Mouse (Mus musculus) CD4-positive, CD25-positive, alpha-beta regulatory T cell, adult 2 months (primary cell): Measurements from ENCODE around the gene Chrna1.
"Not testable (repeated sequence)": the region's sequence is repeated elsewhere in the genome, so short reads cannot be mapped to it uniquely, and the experiment has no call there.

Experiments
- DNase-seq: peaks from one replicate; pipeline ENCODE4 v3.0.0-alpha.2; 2012; ENCODE audit warnings: low read depth, low spot score

Chrna1 gene

DNA sequence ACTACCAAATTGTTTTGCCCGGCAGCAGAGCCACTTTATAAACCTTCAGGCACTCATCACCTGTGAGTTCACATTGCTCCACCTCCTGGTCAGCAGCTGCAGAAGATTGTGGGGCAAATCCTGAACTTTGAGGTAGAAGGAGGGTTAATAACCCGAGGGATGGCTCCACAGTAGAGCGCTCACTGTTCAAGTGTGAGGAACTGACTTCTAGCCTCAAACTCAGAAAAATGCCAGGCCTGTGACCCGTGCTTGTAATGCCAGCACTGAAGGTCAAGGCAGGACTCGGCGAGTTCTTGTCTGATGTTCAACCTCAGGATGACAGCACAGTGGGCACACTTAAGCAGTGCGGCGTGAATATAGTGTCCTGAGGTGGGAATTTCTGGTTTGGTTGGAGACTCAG is 22.2 kb downstream of the Chrna1 start:
- DNase-seq, result no peak

DNA sequence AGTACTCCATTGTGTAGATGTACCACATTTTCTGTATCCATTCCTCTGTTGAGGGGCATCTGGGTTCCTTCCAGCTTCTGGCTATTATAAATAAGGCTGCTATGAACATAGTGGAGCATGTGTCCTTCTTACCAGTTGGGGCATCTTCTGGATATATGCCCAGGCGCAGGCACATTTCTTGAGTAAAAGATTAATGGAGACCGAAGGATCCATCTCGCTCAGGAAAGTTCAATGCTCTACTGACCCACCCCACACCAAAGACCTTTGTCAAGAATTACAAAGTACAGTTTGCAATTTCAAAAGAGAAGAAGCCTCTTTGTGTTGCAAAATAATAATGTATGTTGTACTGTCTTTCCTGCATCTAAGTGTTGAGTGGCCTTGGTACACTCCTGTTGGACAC is 23.1 kb downstream of the Chrna1 start:
- DNase-seq, result not testable (repeated sequence)

GRCm38 (mm10) chr2:73554389-73554788 is 25.7 kb downstream of the Chrna1 start:
- no peak for DNase-seq

DNA sequence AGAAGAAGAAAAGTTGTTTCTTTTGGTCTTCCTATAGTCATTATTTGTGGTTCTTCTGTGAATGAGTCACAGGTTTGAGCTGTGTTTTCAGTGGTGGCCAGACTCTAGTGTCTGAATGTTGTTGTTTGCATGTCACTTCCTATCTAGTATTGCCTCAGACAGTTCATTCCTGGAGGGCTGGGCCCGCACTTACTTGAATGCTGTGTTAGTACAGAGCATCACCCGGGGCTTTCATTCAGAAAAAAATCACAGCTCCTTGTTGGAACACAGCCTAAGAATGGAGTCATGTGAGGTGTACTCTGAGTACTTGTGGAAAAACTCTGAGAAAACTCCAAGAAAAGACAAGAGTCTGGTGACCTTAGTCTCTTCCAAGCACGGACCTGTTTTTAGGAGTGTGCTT is 27.2 kb downstream of the Chrna1 start:
- DNase-seq, result no peak

GRCm38 (mm10) chr2:73550725-73551124 is 29.4 kb downstream of the Chrna1 start:
- peak; percentile 81 for DNase-seq

GRCm38 (mm10) chr2:73548542-73548941 is 31.6 kb downstream of the Chrna1 start:
- no peak for DNase-seq

- DNase-seq, result peak; percentile 18
These were observed 32.9 kb downstream of the Chrna1 start for GRCm38 (mm10) chr2:73547256-73547655.

- DNase-seq, result no peak
These were observed 34.6 kb downstream of the Chrna1 start for GRCm38 (mm10) chr2:73545556-73545955.

GRCm38 (mm10) chr2:73540450-73541162 is 39.5 kb downstream of the Chrna1 start:
- peak; percentile 57 for DNase-seq

- DNase-seq, result peak; percentile 58
These were observed 40.4 kb downstream of the Chrna1 start for GRCm38 (mm10) chr2:73539697-73540096.

DNA sequence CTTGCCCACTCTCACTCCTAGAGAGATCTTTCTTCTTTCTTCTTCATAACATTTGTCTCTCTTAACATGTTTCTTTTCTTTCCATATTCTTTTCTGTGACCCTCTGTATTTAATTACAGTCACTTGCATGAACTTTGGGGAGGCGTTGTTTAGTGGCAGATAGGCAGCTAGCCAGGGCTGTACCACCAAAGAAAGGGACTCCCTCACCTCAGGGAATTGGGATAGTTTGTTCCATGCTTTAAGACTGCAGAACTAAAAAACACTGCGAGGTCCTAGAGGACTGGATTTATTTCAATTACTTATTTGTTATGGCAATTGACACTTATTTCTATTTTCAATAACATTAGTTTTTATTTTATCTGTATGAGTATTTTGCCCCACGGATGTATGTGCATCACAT is 41.0 kb downstream of the Chrna1 start:
- no peak for DNase-seq

- no peak for DNase-seq
These were observed 41.5 kb downstream of the Chrna1 start for GRCm38 (mm10) chr2:73538590-73538989.

GRCm38 (mm10) chr2:73536091-73536783 is 43.9 kb downstream of the Chrna1 start:
- no peak for DNase-seq

DNA sequence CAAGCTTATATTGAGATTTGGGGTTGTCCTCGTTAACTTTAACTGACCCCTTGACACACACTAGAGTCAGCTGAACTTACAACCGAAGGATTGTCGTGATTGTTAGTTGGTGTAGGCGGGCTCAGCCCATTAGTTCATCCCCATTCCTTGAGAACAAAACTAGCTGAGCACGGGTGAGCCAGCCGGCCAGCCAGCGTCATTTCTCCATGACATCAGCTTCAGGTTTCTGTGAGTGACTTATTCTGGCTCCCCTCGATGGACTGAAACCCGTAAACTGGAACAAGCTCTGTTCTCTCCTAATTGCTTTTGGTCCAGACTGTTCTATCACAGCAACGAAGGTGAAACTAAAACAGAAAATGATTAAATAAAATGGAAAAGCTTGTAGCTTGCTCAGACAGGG is 45.4 kb downstream of the Chrna1 start:
- no peak for DNase-seq

DNA sequence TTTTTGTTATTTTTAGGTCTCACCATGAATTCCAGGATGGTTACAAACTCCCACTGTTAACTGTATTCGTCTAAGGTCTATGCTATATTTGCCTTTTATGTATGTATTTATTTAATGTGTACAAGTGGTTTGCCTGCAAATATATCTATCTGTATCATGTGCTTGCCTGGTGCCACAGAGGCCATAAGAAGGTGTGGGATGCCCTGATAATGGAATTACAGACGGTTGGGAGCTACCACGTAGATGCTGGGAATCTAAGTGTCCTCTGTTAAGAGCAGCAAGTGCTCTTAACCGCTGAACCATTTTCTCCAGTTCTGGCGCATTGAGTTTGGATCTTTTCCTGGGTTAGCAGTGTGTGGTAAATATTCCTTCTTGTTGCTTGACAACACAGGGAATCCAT is 49.7 kb downstream of the Chrna1 start:
- no peak for DNase-seq

DNA sequence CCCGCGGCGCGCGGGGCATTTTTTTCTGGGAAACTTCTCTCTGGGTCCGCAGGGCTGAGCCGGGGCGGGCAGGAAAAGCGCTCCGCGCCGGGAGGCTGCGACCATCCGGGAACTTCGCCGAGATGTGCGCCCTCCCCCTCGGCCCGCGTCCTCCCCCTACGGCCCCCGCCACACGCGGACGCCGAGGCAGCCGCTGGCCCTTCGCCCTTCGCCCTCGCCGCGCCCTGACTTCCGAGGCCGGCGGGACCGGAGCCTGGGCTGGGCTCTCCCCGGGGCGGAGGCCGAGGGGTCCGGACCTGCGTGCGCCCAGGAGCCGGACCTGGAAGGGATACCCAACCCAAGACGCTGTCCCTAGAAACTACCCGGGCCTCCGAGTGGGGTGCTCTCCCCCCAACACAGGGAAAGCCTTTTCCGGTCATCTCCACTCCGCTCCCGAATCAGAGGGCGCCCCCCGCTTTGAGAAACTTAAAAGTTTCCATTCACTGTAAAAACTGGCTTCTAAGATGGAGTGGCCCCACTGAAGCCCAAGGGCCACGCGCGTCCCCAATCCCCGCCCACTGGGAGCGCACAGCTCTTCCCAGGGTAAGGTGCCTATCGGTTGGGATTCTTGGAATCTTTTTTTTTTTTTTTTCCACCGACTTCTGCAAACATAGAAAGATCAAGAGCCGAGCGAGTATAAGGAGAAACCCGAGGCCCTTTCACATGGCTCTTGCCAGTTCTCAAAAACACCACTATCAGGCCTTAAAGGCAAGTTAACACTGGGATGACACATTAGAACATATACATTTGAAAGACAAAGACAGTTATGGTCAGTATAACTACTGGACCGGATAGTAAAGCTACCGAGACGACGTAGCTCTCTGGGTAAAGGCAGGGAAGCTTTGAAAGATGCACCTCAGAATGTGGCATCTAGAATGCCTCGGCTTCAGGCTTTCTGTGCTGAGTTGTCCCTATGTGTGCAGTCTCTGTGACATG is 50.5 kb downstream of the Chrna1 start, which contains the start of gene Wipf1:
TSS of gene Wipf1 (minus strand) at position 379 of the 975 bp plus-strand sequence.
- DNase-seq, result peak; percentile 27

- no peak for DNase-seq
These were observed 51.4 kb downstream of the Chrna1 start for GRCm38 (mm10) chr2:73528516-73529355.

DNA sequence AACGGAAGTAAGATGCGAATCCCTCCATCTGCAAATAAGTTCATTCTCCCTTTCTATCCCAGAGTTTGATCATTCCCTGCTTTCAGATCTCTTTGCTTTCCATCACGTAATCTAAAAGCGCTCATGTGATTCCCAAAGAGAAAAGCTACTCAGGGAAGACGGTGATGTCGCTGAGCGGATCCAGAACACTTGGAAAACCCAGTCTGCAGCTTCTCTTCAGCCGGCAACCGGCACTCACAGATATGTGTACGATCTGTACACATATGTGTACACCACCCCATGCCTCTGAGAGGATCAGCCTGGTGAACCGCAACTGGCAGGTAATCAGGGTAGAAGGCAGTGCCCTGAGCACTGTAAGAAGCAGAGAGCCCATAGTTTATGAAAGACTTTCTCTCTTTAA is 52.2 kb downstream of the Chrna1 start:
- no peak for DNase-seq

DNA sequence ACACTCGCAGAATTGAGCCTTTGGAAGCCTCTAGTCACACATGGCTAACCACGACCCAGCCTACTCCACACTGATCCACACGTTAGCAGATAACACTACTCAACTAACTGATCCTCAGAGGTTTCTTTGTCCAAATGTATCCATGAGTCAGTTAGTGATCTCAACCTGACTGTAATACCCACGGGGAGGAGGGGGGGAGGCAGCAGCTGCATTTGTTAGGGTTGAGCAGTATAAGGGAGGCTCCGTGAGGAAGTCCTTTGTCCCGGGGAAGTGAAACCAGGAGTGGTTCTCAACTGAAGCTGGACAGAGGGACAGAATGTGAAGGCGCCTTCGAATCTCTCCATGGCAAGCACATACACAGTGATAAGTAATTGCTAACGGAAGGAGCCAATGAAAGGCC is 53.4 kb downstream of the Chrna1 start:
- no peak for DNase-seq

GRCm38 (mm10) chr2:73522891-73523290 is 57.2 kb downstream of the Chrna1 start:
- no peak for DNase-seq

DNA sequence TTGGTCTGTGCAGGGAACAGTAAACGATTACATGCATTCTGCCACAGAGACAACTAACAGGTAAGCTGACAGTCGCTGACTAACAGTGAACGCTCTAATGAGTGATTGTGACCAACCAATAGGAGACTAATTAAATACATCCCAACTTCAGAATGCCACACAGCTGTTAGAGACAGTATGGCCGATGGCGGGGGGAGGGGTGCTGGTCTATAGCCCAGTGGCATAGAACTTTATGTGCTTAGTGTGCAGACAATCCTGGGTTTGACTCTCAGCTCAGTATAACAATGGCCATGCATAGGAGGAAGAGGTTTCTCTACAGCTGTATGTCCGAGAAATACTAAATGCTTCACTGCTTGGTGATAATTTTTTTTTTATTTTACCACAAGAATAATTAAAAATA is 57.8 kb downstream of the Chrna1 start:
- DNase-seq, result no peak
